Mouse (Mus musculus) hindlimb bud, embryonic 11.5 days (tissue): ENCODE measurements at regions not wholly inside any gene's neighbourhood (a gene's known extent, or its start where the extent isn't known, plus 50 kb on each side); places are given as distances from the start of the nearest gene placed in this dataset.
"Not testable (repeated sequence)": the region's sequence is repeated elsewhere in the genome, so short reads cannot be mapped to it uniquely, and the experiment has no call there.

Experiments used
- DNase-seq: peaks from one replicate; pipeline ENCODE4 v3.0.0-alpha.2; 2012; ENCODE audit warnings: low read depth, low spot score; ENCODE audit errors: extremely low spot score

- DNase-seq, result no peak
Measured at GRCm38 (mm10) chr5:42884251-42884650, 348.7 kb upstream of the Cpeb2 start.

GRCm38 (mm10) chr5:42891890-42892289, 341.1 kb upstream of the Cpeb2 start:
- no peak for DNase-seq

GRCm38 (mm10) chr5:42906136-42906535, 326.8 kb upstream of the Cpeb2 start:
- DNase-seq, result no peak

- no peak for DNase-seq
Measured at GRCm38 (mm10) chr5:42919328-42919727, 313.6 kb upstream of the Cpeb2 start.

- DNase-seq, result no peak
Measured at GRCm38 (mm10) chr5:42932106-42932505, 300.9 kb upstream of the Cpeb2 start.

GRCm38 (mm10) chr5:42959296-42959862, 273.6 kb upstream of the Cpeb2 start:
- DNase-seq, result no peak

GRCm38 (mm10) chr5:42966952-42967351, 266.0 kb upstream of the Cpeb2 start:
- not testable (repeated sequence) for DNase-seq

- DNase-seq, result no peak
Measured at GRCm38 (mm10) chr5:42969209-42969608, 263.8 kb upstream of the Cpeb2 start.

- no peak for DNase-seq
Measured at GRCm38 (mm10) chr5:42969621-42970020, 263.3 kb upstream of the Cpeb2 start.

GRCm38 (mm10) chr5:42977108-42977507, 255.9 kb upstream of the Cpeb2 start:
- no peak for DNase-seq

GRCm38 (mm10) chr5:42980946-42981650, 251.9 kb upstream of the Cpeb2 start:
- DNase-seq, result peak; percentile 5

- DNase-seq, result no peak
Measured at GRCm38 (mm10) chr5:42986203-42986602, 246.8 kb upstream of the Cpeb2 start.

- no peak for DNase-seq
Measured at GRCm38 (mm10) chr5:42987710-42988466, 245.1 kb upstream of the Cpeb2 start.

- DNase-seq, result no peak
Measured at GRCm38 (mm10) chr5:42989287-42989686, 243.7 kb upstream of the Cpeb2 start.

GRCm38 (mm10) chr5:43024006-43024593, 208.9 kb upstream of the Cpeb2 start:
- no peak for DNase-seq

GRCm38 (mm10) chr5:43031285-43031684, 201.7 kb upstream of the Cpeb2 start:
- no peak for DNase-seq

- DNase-seq, result no peak
Measured at GRCm38 (mm10) chr5:43031916-43032315, 201.1 kb upstream of the Cpeb2 start.

- no peak for DNase-seq
Measured at GRCm38 (mm10) chr5:43034421-43034820, 198.5 kb upstream of the Cpeb2 start.

GRCm38 (mm10) chr5:43037592-43037991, 195.4 kb upstream of the Cpeb2 start:
- DNase-seq, result no peak

GRCm38 (mm10) chr5:43039525-43039924, 193.4 kb upstream of the Cpeb2 start:
- DNase-seq, result no peak

GRCm38 (mm10) chr5:43042585-43042984, 190.4 kb upstream of the Cpeb2 start:
- no peak for DNase-seq

- DNase-seq, result no peak
Measured at GRCm38 (mm10) chr5:43045860-43046259, 187.1 kb upstream of the Cpeb2 start.
